Mouse (Mus musculus) right cerebral cortex, postnatal 36 days (tissue): ENCODE data around the gene Lhpp.

Experiments used
- DNase-seq, 2 experiments: peaks; one replicate each; pipeline ENCODE4 v3.0.0; 2022; ENCODE audit warnings: low spot score in 2 of 2, mixed read lengths in 1 of 2

Lhpp gene

DNA sequence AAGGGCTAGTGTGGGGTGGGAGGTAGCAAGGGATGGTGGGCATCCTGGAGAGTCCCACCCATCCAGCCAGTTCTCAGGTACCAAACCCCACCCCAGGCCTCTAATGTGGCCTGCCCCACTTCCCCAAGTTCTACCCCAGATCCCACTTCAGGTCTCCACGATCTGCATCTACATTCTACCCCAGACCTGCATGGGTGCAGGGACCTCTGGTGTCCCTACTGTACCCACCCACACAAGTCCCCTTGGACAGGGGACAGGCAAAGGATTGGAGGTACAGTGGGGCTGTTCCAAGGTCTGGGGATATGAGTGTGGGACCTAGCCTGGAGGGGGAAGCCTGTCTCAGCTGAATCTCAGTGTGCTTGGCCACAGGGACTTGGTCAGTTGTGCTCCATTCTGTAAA lies 71.4 kb downstream of the Lhpp start:
- no peak for DNase-seq

- no peak for DNase-seq
Measured at GRCm38 (mm10) chr7:132682336-132682735, 71.9 kb downstream of the Lhpp start.

GRCm38 (mm10) chr7:132682901-132683300 lies 72.5 kb downstream of the Lhpp start:
- DNase-seq = no peak

DNA sequence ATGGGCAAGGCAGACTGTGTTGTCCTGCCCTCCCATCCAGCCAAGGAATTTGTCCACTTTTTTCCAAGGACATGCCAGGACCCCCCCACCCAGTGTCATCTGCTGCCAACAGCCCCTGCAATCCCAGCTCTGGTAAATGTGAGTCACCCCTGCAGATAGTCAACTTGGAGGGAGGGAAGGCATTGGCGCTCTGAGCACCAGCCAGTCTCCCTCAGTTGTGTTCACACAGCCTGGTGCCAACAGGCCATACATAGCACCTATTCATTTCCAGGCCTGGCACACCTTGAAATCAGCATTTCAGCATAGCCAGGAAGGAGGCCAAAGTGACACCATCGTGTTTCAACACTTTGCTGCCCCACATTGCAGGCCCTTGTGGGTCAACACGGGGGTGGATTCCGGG lies 73.5 kb downstream of the Lhpp start:
- DNase-seq = no peak

GRCm38 (mm10) chr7:132686515-132686914 lies 76.1 kb downstream of the Lhpp start:
- no peak for DNase-seq

DNA sequence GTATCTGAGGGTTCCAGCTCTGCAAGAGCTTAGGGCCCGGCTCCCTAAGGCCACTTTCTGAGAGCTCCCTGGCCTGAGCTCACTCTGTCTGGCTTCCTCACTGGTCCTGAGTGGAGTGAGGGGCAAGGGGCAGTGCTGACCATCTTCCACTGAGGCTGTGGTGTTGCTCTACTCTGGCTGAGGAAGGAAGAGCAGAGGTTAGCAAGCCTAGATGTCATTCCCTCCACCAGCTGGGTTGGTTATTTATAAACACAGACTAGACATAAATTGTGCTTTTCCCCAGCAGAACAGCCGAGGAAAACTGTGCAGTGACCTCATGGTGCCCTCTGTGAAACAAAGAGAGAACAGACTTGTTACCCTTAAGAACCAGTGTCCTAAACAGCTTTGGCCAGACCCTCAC lies 77.5 kb downstream of the Lhpp start:
- DNase-seq = no peak

DNA sequence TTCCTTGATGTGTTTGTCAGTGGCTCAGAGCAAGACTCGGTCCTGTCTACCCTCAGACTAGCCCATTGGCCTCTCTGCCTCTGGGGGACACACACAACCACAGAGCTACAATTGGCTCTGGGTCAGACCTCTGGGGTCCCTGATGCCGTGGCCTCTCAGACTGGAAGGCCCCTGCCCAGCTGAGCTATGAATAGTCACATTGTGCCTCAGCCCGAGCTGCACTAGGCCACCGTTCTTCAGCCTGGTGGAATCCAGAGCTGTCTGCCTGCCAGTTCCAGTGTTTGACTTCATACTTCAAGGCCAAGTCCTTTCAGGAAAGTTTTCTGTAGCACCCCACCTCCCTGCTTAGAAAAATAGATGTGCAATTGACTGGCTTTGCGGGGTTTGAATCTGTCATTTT lies 78.3 kb downstream of the Lhpp start:
- no peak for DNase-seq

GRCm38 (mm10) chr7:132689722-132690121 lies 79.3 kb downstream of the Lhpp start:
- DNase-seq = no peak

DNA sequence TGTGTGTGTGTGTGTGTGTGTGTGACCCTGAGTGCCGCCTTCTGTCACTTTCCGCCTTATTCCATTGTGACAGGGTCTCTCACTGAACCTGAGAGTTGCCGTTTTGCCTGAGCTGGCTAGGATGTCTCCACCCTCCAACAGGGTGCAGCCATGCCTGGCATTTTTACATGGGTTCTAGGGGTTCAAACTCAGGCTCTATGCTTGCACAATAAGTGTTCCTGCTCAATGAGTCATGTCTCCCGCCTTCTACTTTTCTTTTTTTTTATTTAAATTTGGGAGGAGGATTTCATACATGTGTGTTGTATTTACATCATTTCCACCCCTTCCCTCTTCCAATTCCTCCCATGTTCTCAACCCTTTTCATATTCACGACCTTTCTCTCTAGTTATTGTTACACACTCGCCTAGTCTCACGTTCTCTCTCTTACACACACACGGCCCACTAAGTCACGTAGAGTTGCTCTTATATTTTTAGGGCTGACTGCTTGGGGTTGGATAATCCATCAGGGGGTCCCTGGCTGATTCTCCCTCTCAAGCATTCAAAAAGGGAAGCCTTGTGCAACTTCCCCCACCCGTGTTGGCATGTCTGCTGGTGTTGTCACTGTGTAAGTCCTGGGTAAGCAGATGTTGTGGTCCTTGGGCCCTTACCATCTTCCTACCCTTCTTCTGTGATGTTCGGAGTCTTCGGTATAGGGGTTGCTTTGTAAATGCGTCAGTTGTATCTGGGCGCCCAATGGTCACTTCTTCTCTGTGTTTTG lies 80.5 kb downstream of the Lhpp start:
- no peak for DNase-seq

DNA sequence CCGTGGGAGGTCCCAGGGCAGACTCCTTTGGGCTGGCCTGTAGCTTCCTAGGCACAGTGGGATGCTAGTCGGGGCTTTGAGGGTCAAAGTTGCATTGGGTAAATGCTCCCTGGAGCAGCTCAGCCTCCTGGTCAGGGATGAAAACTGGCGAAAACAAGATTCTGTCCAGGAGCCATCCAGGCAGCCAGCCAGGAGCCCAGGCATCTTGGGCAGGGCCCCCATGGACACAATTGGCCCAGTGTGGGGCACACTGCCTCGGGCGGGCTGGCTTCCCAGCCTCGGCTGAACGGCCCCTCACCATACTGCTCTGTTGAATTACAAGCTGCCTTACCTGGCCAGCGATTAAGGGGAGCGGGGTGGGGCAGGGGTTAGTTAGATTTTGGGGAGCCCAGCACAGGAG lies 82.3 kb downstream of the Lhpp start:
- no peak for DNase-seq

- no peak for DNase-seq
Measured at GRCm38 (mm10) chr7:132693561-132693960, 83.1 kb downstream of the Lhpp start.

- no peak for DNase-seq
Measured at GRCm38 (mm10) chr7:132697258-132697796, 86.9 kb downstream of the Lhpp start.

DNA sequence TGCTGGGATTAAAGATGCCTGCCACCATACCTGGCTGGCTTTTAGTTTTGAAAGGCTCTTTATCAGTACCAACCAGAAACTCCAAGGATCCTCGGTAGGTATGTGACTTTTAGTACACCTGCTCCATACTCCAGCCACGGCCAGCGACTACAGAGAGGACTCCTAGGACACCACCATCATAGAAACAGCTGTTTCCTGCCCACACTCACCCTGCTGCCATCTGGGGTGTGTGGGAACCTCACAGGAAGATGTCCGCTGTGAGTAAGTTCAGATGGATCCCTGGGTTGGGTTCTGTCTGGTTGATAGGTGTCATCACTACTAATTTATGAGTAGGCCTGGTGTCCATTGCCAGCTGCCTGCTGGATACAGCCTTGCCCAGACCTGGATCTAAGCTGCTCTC lies 88.3 kb downstream of the Lhpp start:
- DNase-seq = no peak

DNA sequence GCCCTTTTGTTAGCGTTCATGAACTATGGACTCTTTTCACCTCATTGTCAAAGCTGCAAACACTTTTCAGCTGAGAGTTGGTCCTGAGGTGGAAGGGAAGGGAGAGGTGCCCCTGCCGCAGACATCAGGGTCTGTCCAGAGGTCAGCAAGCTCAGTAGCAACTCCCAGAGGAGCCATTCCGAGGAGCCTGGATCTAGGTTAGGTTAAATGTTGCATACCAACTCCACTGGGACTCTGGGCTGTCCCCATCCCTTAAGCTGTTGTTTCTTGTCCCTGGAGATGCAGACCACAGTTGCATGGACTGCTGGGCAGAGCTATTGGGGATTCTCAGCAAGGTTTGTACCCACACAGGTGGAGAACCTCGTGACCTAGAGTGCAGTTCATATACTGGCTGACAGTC lies 88.7 kb downstream of the Lhpp start:
- no peak for DNase-seq

DNA sequence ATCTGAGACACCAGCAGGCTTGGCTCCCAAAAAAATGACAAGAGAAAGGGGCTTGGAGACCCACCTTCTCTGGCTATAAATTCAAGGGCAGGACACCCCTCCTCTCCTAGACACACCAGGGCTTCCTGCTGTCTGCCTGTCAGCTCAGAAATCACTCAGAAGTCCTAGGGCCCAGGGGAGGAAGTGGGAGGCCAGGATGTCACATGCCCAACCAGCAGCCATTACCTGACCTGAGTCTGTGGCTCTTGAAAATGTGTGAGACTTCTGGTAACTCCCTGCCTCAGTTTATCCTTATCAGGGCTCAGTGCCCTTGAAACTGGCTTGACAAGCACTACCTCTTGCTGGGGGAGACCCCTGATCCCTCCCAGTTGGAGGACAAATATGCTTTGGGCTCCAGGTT lies 89.2 kb downstream of the Lhpp start:
- no peak for DNase-seq

DNA sequence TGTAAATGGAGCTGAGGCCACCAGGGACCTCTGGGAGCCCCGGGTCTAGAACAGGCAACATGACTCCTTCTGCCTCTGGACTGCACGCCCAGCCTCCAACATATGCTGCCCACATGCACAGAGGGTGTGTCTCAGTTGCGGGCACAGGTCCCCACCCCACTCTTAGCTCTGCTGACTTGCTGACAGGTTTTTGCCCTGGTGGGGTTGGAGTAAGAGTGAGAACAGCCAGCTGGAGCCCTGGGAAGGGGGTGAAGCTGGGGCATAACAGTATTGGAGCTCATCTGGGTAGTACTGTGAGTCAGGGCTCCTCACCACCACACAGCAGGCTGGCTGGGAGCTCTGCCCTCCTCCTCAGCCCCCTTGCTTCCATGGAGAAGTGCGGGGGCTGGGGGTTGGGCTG lies 89.7 kb downstream of the Lhpp start:
- DNase-seq = no peak

DNA sequence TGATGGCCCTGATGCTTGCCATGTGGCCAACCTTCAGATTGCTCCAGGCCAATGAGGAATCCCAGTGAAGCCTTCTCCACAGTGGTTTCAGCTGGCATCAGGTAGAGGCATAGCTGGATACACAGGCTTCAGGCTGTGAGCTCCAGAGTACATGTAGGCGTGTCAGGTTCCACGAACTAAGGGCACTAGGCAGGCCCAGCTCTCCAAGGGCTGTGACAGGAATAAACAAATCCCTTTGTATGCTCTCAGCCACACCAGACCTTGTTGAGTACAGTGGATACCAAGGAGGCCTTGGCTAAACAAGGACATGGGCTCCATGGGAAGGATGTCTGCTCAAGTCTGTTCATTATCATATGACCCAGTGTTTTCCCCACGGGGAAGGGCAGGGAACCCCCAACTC lies 91.0 kb downstream of the Lhpp start:
- DNase-seq = no peak

DNA sequence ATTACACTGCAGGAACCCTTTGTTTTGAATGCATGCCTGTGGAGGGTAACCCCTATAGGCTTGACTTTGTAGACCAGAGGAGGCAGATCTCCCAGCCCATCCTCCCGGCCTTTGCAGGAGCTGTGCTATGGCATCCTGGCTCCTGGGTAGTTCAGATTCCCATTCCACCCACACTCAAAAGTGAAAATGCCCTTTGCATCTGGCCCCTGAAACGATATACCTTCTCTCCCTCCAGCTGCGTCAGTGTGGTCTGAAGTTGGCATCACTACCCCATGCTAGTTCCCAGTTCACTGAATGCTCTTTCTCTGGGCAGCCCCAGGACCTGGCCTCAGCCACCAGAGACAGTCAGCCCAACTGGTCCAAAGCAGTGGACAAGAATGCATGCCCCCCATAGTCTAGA lies 91.6 kb downstream of the Lhpp start:
- no peak for DNase-seq

- no peak for DNase-seq
Measured at GRCm38 (mm10) chr7:132702492-132703070, 92.1 kb downstream of the Lhpp start.

DNA sequence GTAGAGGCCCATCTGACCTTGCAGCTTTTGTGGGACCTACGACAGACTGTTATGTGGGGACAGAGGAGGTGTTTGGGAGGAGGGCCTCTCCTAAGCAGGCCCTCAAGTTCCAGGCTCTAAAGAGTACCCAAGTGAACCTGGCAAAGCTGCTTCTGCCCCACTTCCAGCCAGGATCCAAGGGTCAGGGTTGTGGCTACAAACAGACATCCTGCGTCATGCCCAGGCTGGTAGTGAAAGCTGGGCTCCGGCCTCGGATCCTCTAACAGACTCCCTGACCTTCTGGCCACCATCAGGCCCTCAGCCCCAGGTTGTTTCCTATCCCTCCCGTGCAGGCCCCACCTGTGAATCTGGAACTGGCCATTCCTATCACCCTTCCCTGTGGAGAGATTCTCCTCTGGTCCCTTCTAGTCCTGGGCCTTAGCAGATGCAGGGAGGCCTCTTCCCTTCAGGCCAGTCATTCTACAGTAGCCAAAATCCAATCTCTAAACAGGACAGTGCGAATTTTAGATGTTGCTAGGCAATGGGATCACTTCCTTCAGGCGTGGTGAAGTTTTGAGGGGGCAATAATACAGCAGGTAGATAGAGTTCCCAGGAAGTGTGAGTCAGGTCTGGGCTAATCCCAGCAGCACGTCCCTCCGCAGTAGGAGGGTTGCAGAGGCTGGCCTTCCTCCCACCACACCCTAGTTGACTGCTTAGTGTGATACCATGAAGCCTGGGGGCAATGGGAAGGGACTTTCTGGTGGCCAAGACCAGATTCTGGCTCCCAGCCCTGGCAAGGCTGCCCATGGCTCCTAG lies 93.3 kb downstream of the Lhpp start:
- no peak for DNase-seq

DNA sequence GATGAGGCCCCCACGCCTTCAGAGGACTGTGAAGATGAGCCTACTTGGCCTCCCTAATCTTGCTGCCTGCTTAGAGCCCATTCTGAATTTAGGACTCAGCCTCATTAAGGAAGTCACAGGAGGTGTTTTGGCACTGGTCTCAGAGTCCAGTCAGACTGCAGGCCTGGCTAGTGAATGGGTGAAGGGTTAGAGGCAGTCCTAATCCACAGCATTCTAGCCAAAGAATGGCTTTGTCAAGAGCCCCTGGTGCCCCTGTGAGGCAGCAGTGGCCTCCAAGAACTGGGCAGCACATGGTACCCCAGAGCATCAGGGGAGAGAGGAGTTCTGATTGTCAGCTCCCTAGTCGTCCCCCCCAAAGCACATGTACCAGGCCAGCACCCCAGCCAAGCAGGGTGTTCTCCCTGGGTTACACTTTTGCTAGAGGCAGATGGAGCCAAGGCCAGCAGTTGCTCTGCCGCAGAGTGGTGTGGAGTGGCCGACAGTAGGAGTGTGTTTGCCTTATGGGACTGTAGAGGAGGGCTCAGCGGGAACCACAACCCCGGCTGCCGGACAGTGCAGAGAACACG lies 94.0 kb downstream of the Lhpp start:
- DNase-seq = no peak

DNA sequence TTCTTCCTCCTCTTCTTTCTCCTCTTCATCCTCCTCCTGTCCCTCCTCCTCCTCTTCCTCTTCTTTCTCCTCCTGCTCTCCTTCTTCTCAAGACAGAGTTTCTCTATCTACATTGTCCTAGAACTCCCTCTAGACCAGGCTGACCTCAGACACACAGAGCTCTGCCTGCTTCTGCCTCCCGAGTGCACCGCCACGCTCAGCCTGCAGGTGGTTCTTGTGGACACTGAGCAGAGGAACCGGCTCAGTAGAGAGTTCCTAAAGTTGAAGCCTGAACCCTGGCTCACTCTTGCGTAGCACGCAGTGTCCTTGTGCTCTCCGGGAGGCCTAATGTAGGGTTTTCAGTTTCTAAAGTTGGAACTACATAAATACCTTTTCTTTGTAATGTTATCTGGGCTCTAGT lies 94.7 kb downstream of the Lhpp start:
- DNase-seq = no peak
